Mouse (Mus musculus): ENCODE data around the gene Foxn3.

DNA sequence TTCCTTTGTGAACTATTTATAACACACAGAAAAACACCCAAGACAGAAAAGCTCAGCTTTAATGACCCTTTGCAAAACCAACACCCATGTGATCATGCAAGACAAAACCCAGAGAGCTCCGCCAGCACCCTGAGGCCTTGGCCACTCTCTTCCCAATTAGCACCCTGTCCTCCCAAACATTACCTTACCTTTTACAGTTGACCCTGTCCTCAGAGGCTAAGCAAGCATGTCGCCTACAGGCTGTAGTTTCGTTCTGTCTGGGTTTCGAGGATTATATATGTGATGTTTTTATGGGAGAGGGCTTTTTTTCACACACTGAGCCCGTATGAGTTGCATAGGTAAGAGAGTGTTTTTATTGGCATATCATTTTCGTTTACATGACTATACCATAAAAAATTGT lies 26.1 kb downstream of the Foxn3 start:
- TF ChIP-seq CTCF (IDR thresholded peaks at IDR 0.05; ENCODE audit: low read depth, low read length) (no peak), POLR2A (IDR thresholded peaks at IDR 0.05; ENCODE audit: extremely low read depth, insufficient read depth, low read length) (no peak)

Data from liver, adult 2 months (tissue).